Mouse (Mus musculus) hindbrain, postnatal 0 days (tissue): ENCODE data around the gene 1190007I07Rik. TPM values are rescaled to one million over a fixed set of nuclear protein-coding genes. Genes with fewer than 3 reads are reported as not detected.
"Not testable (repeated sequence)": the region's sequence is repeated elsewhere in the genome, so short reads cannot be mapped to it uniquely, and the experiment has no call there.

Source experiments
- ATAC-seq: fragments of 200-750 bp; cut with Nextera tagmentation; 2 replicates; pipeline ENCODE4 v1.8.0; 2017; ENCODE audit warnings: mild to moderate bottlenecking, moderate TSS enrichment, moderate library complexity
- DNase-seq: peaks from one replicate; pipeline ENCODE4 v3.0.0-alpha.2; 2015; ENCODE audit warnings: low spot score
- H3K27ac ChIP-seq: fragments of 300-500 bp; sonication (generic); 2 replicates; pipeline ENCODE4 v1.5.1; 2014; ENCODE audit warnings: mild to moderate bottlenecking
- H3K27me3 ChIP-seq: fragments of 300-500 bp; sonication (generic); 2 replicates; pipeline ENCODE4 v1.6.1; 2014; ENCODE audit warnings: low read length, mixed read lengths; ENCODE audit not compliant: insufficient read depth
- H3K36me3 ChIP-seq: fragments of 300-500 bp; sonication (generic); 2 replicates; pipeline ENCODE4 v1.6.1; 2014; ENCODE audit warnings: low read length, mixed read lengths; ENCODE audit not compliant: insufficient read depth
- H3K4me1 ChIP-seq: fragments of 300-500 bp; sonication (generic); 2 replicates; pipeline ENCODE4 v1.6.1; 2014; ENCODE audit warnings: antibody characterized with exemption, low read length, mixed read lengths; ENCODE audit not compliant: insufficient read depth
- H3K4me2 ChIP-seq: fragments of 300-500 bp; sonication (generic); 2 replicates; pipeline ENCODE4 v1.6.1; 2014; ENCODE audit warnings: low read depth, mild to moderate bottlenecking, low read length, moderate library complexity, mixed read lengths
- H3K4me3 ChIP-seq: fragments of 300-500 bp; sonication (generic); 2 replicates; pipeline ENCODE4 v1.5.1; 2014; ENCODE audit warnings: low read length
- H3K9ac ChIP-seq: fragments of 300-500 bp; sonication (generic); replicated peaks from 2 replicates; pipeline ENCODE4 v1.6.1; 2014; ENCODE audit warnings: mild to moderate bottlenecking, low read length, moderate library complexity, mixed read lengths
- H3K9me3 ChIP-seq: fragments of 300-500 bp; sonication (generic); 2 replicates; pipeline ENCODE4 v1.6.1; 2016; ENCODE audit warnings: low read length, mixed read lengths
- CTCF ChIP-seq: IDR thresholded peaks from 2 replicates; pipeline ENCODE4 v1.5.1; 2016; ENCODE audit warnings: antibody characterized with exemption, control low read depth, low read depth
- WGBS: fragments of 180-500 bp; shearing (Covaris S2); extraction: QIAGEN DNeasy Blood & Tissue Kit; methylation state at CpG from one replicate; pipeline ENCODE4 v1.1.7; 2014; 5-methylcytosine and 5-hydroxymethylcytosine counted together
- polyA plus RNA-seq: library from polyadenylated mRNA; unstranded; fragments of >200 nt; fragmentation: Nextera tagmentation; extraction: Ambion mirVana; gene quantifications from 2 replicates; pipeline ENCODE4 v1.2.1, GENCODE M21; 2015
- total RNA-seq: library from RNA; depleted of rRNA; stranded (reverse); fragments of >200 nt; gene quantifications from 2 replicates; pipeline ENCODE4 v1.2.3, GENCODE M21; 2014; rRNA removed

The 1190007I07Rik gene
- total and polyA plus RNA-seq, 2 experiments from 2014 or later: 31.0 to 35.2 TPM

GRCm38 (mm10) chr10:82629111-82629585 is 6.1 kb upstream of the 1190007I07Rik start:
- no peaks in the 10 kb centered on the region for H3K36me3 ChIP-seq
- no peak for TF ChIP-seq CTCF
- ATAC-seq (peak; percentile 72), DNase-seq (peak; percentile 11)
- H3K27me3 ChIP-seq: no peaks in the 10 kb centered on the region
- peaks cover 11% of the 10 kb centered on the region for H3K4me1 ChIP-seq
- 5% methylated on average over 11 of the region's 11 CpGs for WGBS
- peak overlapping the region; percentile 67 for H3K4me2 ChIP-seq
- H3K4me3 ChIP-seq: peak overlapping the region; percentile 71
- H3K27ac ChIP-seq: peak overlapping the region; percentile 89
- no peaks in the 10 kb centered on the region for H3K9me3 ChIP-seq
- peak overlapping the region; percentile 70 for H3K9ac ChIP-seq

DNA sequence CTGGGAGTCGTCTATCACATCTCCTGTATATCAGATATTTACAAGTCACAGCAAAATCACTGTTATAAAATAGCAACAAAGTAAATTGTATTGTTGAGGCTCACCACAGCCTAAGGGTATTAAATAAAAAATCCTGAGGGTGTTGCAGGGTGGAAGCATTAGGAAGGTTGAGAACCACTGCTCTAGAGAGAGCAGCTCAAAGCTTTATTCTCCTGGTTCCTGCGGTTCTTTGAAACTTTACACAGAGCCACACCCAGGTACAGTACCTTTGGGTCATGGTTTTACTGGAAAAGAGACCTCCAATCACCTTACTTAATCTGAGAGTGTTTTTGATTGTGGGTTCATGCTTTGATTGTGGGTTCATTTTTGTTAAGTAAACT is 515 bp upstream of the 1190007I07Rik start:
- Histone ChIP-seq H3K4me3 (peak overlapping the region; percentile 68), H3K9ac (peak overlapping the region; percentile 70), H3K4me2 (peak overlapping the region; percentile 72), H3K27ac (peak overlapping the region; percentile 84)
- not testable (repeated sequence) for H3K9me3 ChIP-seq, H3K27me3 ChIP-seq, H3K36me3 ChIP-seq, H3K4me1 ChIP-seq, DNase-seq
- peak; percentile 31 for ATAC-seq
- 10% methylated on average over 2 of the region's 2 CpGs for WGBS

DNA sequence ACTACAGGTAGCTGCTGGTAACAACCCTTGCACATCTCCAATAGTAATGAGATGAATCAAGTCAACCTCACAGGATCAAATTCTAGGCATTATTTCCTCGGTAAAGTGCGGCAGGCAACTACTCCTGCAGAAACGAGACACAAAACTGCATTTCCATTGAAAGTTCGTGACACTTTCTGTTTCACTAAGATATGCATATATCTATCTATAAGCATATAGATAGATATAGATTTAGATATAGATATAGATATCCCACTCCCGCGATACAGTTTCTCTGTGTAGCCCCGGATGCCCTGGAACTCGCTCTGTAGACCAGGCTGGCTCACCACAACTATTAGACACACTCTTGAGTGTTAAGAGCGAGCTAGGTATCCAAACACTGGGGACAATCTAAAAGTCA is 793 bp downstream of the 1190007I07Rik start:
- Histone ChIP-seq H3K27me3 (no peaks in the 10 kb centered on the region), H3K4me1 (no peaks in the 10 kb centered on the region), H3K4me2 (peak overlapping the region; percentile 72), H3K9me3 (no peaks in the 10 kb centered on the region), H3K4me3 (peak overlapping the region; percentile 68), H3K27ac (no peak overlapping the region), H3K9ac (peak overlapping the region; percentile 70; the same call in 1 of the 2 replicates), H3K36me3 (no peaks in the 10 kb centered on the region)
- ATAC-seq: no peak
- TF ChIP-seq CTCF: no peak
- DNase-seq: no peak
- WGBS: 28% methylated on average over 9 of the region's 9 CpGs

GRCm38 (mm10) chr10:82594421-82594820 is 28.6 kb downstream of the 1190007I07Rik start:
- not testable (repeated sequence) for H3K4me1 ChIP-seq, H3K9ac ChIP-seq, H3K27ac ChIP-seq, H3K36me3 ChIP-seq, H3K4me3 ChIP-seq, DNase-seq, H3K27me3 ChIP-seq, H3K4me2 ChIP-seq, ATAC-seq, H3K9me3 ChIP-seq
- 66% methylated on average over 4 of the region's 4 CpGs for WGBS

GRCm38 (mm10) chr10:82589673-82590072 is 33.4 kb downstream of the 1190007I07Rik start:
- not testable (repeated sequence) for ATAC-seq, H3K4me2 ChIP-seq, H3K27me3 ChIP-seq, DNase-seq, H3K36me3 ChIP-seq, H3K9ac ChIP-seq, H3K9me3 ChIP-seq, H3K4me3 ChIP-seq, H3K27ac ChIP-seq, H3K4me1 ChIP-seq
- WGBS: 87% methylated on average over 9 of the region's 9 CpGs

GRCm38 (mm10) chr10:82571091-82571490 is 51.9 kb downstream of the 1190007I07Rik start:
- not testable (repeated sequence) for H3K27me3 ChIP-seq, ATAC-seq, H3K36me3 ChIP-seq, DNase-seq, H3K27ac ChIP-seq, H3K9me3 ChIP-seq, H3K4me3 ChIP-seq, H3K4me1 ChIP-seq, H3K4me2 ChIP-seq, H3K9ac ChIP-seq
- 96% methylated on average over 11 of the region's 11 CpGs for WGBS

Other genes with a start within 250 kb of the 1190007I07Rik start
- not detected in 2 replicates for gene Gm1553, start 130.6 kb downstream of the 1190007I07Rik start, total RNA-seq
- gene Gm1553, start 130.6 kb downstream of the 1190007I07Rik start, polyA plus RNA-seq: not detected in 2 replicates
- 58.9 and 63.9 TPM in 2 replicates for gene Tdg, start 6.6 kb upstream of the 1190007I07Rik start, total RNA-seq
- gene Tdg, start 6.6 kb upstream of the 1190007I07Rik start, polyA plus RNA-seq: 120 and 126 TPM in 2 replicates
- 1.0 and 2.1 TPM in 2 replicates for gene Glt8d2, start 67.4 kb upstream of the 1190007I07Rik start, total RNA-seq
- 1.2 and 1.5 TPM in 2 replicates for gene Glt8d2, start 67.4 kb upstream of the 1190007I07Rik start, polyA plus RNA-seq
- gene Hcfc2, start 72.9 kb upstream of the 1190007I07Rik start, total RNA-seq: 19.2 and 22.9 TPM in 2 replicates
- 24.8 and 29.7 TPM in 2 replicates for gene Hcfc2, start 72.9 kb upstream of the 1190007I07Rik start, polyA plus RNA-seq
- 30.9 and 34.4 TPM in 2 replicates for gene Nfyb, start 140.9 kb upstream of the 1190007I07Rik start, total RNA-seq
- gene Nfyb, start 140.9 kb upstream of the 1190007I07Rik start, polyA plus RNA-seq: 27.3 and 28.1 TPM in 2 replicates
- 79.6 and 80.0 TPM in 2 replicates for gene Txnrd1, start 210.7 kb upstream of the 1190007I07Rik start, total RNA-seq
- 62.3 and 64.8 TPM in 2 replicates for gene Txnrd1, start 210.7 kb upstream of the 1190007I07Rik start, polyA plus RNA-seq
- gene Eid3, start 243.4 kb upstream of the 1190007I07Rik start, total RNA-seq: 0.50 and 2.6 TPM in 2 replicates
- 0.26 and 0.33 TPM in 2 replicates for gene Eid3, start 243.4 kb upstream of the 1190007I07Rik start, polyA plus RNA-seq